Mouse (Mus musculus) liver, postnatal 0 days (tissue): ENCODE results near the gene Pdia4. TPM values are rescaled to one million over a fixed set of nuclear protein-coding genes. Genes with fewer than 3 reads are reported as not detected.
"Not testable (repeated sequence)": the region's sequence is repeated elsewhere in the genome, so short reads cannot be mapped to it uniquely, and the experiment has no call there.

Experiments used
- ATAC-seq: fragments of 200-750 bp; cut with Nextera tagmentation; 2 replicates; pipeline ENCODE4 v1.8.0; 2017; ENCODE audit warnings: mild to moderate bottlenecking, moderate library complexity
- DNase-seq: peaks from one replicate; pipeline ENCODE4 v3.0.0-alpha.2; 2016
- H3K27ac ChIP-seq: fragments of 300-500 bp; sonication (generic); 2 replicates; pipeline ENCODE4 v1.5.1; 2014; ENCODE audit warnings: antibody characterized with exemption, moderate library complexity, mild to moderate bottlenecking, low read depth
- H3K27me3 ChIP-seq: fragments of 300-500 bp; sonication (generic); 2 replicates; pipeline ENCODE4 v1.6.1; 2014; ENCODE audit warnings: low read length, control low read depth, mixed read lengths; ENCODE audit not compliant: insufficient read depth
- H3K36me3 ChIP-seq: fragments of 300-500 bp; sonication (generic); replicated peaks from 2 replicates; pipeline ENCODE4 v1.6.1; 2014; ENCODE audit warnings: mild to moderate bottlenecking, control low read depth, low read length, moderate library complexity, mixed read lengths; ENCODE audit not compliant: insufficient read depth
- H3K4me1 ChIP-seq: fragments of 300-500 bp; sonication (generic); 2 replicates; pipeline ENCODE4 v1.6.1; 2014; ENCODE audit warnings: antibody characterized with exemption, mild to moderate bottlenecking, control low read depth; ENCODE audit not compliant: insufficient read depth
- H3K4me2 ChIP-seq: fragments of 300-500 bp; sonication (generic); 2 replicates; pipeline ENCODE4 v1.6.1; 2014; ENCODE audit warnings: low read depth, mild to moderate bottlenecking, low read length, moderate library complexity, mixed read lengths
- H3K4me3 ChIP-seq: fragments of 300-500 bp; sonication (generic); 2 replicates; pipeline ENCODE4 v1.5.1; 2014; ENCODE audit warnings: low read depth, low read length
- H3K9ac ChIP-seq: fragments of 300-500 bp; sonication (generic); replicated peaks from 2 replicates; pipeline ENCODE4 v1.6.1; 2014; ENCODE audit warnings: mild to moderate bottlenecking, moderate library complexity
- H3K9me3 ChIP-seq: fragments of 300-500 bp; sonication (generic); 2 replicates; pipeline ENCODE4 v1.6.1; 2016; ENCODE audit warnings: mild to moderate bottlenecking, control low read depth, low read length, mixed read lengths
- CTCF ChIP-seq: sonication (generic); IDR thresholded peaks from 2 replicates; pipeline ENCODE4 v1.5.1; 2016; ENCODE audit warnings: antibody characterized with exemption, low read depth
- EP300 ChIP-seq: IDR thresholded peaks from 2 replicates; pipeline ENCODE4 v1.6.1; 2016; ENCODE audit warnings: antibody characterized with exemption, low read depth, mild to moderate bottlenecking
- WGBS: fragments of 180-500 bp; shearing (Covaris S2); extraction: QIAGEN DNeasy Blood & Tissue Kit; methylation state at CpG from one replicate; pipeline ENCODE4 v1.1.7; 2014; ENCODE audit not compliant: insufficient replicate concordance; 5-methylcytosine and 5-hydroxymethylcytosine counted together
- polyA plus RNA-seq: library from polyadenylated mRNA; unstranded; fragments of >200 nt; fragmentation: Nextera tagmentation; extraction: Ambion mirVana; gene quantifications from 2 replicates; pipeline ENCODE4 v1.2.1, GENCODE M21; 2015

Pdia4 gene
- polyA plus RNA-seq, 1 experiment from 2014 or later, result 101 TPM

DNA sequence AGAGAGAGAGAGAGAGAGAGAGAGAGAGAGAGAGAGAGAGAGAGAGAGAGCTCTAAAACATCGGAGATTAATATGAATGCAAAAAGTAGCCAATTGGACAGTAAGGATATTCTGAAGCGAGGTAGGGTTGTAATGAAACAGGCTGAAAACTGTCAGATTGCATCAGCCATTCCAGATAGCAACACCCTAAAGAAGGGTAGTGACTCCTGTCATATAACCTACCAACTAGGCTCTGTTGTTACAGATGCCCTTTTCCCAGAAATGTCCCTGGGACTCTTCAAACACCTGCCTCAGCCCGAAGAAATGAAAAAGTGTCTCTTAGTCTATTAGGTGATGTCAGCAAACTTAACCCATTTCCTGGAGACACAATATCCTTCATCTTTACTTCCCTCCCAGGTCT, 24.4 kb downstream of the Pdia4 start:
- TF ChIP-seq EP300 (no peak), CTCF (no peak)
- peak overlapping the region; percentile 55 for H3K4me3 ChIP-seq
- 25% methylated on average over 3 of the region's 3 CpGs for WGBS
- ATAC-seq (peak; percentile 14; the same call in 1 of the 2 replicates), DNase-seq (no peak)
- no peaks in the 10 kb centered on the region for H3K9me3 ChIP-seq
- peaks cover 4% of the 10 kb centered on the region for H3K4me1 ChIP-seq
- peak overlapping the region; percentile 79 for H3K9ac ChIP-seq
- no peaks in the 10 kb centered on the region for H3K27me3 ChIP-seq
- H3K36me3 ChIP-seq, result no peaks in the 10 kb centered on the region
- H3K27ac ChIP-seq, result peak overlapping the region; percentile 95
- H3K4me2 ChIP-seq, result peak overlapping the region; percentile 84

DNA sequence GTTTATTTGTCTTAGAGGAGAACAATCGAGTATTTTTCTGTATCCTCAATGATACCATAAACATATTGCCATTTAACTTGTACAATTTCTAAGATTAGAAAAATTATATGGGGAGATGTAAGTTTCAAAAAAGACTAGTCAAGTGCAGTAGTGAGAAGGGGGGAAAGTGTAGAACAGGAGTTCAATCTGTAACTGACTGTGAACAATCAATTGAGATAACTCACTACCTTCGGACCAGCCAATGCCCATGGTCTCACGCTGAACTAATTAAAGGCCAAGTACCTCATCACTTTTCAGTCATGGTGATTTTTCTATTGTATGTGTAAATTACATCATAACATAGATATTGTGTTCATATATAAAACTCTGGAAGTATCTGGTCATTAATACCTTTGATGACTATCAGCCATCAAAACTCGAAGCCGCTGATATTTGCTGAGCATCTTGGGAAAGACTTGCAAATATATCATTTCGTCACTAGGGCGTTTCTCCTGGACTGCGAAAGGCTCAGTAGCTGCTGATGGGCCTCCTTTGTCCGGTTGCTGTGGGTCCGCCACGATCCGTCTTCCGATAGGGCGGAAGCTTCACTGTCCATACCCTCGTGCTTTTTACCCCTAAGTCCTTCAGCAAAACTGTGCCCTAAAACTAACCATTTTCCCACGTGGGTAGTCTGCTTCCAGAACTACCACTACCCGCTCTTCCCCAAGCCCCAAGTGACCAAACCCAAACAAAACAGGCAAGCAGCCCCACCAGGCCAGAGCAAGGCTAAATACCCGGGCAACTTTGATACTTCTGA, 25.1 kb downstream of the Pdia4 start:
- WGBS, result under 1% methylated on average over 18 of the region's 18 CpGs
- TF ChIP-seq CTCF (peak; percentile 30), EP300 (peak; percentile 67)
- ATAC-seq, result peak; percentile 92

DNA sequence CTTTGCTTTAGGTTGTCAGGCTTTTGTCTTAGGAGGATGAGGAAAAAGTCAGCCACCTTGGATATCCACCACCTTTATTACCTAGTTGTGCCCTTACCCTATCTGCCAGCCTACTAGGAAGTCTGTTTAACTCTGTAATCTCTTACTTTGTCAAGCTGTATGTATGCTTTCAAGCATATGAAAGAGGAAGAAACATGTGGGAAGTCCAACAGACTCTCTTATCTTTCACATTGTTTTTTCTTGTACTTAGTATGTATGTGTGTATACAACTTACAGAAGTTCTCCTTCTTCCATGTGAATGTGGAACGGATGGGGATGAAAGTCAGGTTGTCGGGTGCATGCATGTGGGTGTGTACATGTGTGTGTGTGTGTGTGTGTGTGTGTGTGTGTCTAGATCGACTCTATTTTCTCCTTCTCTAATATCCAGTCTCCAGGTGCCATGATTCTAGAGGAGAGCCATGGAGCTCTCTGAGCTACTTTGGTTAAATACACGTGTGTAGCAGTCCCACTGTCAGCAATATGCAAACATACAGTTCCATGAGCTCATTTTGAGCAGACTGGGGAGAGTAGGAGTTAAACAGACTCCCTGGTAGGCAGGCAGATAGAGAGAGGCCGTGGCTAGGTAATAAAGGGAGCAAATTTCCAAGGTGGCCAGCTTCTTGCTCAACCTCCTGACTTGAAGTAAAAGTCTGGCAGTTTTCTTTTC, 28.4 kb downstream of the Pdia4 start:
- no peak overlapping the region for H3K27ac ChIP-seq
- H3K27me3 ChIP-seq, result no peaks in the 10 kb centered on the region
- no peak overlapping the region for H3K4me2 ChIP-seq
- TF ChIP-seq CTCF (no peak), EP300 (no peak)
- H3K36me3 ChIP-seq, result no peaks in the 10 kb centered on the region
- H3K9me3 ChIP-seq, result no peaks in the 10 kb centered on the region
- ATAC-seq (no peak), DNase-seq (no peak)
- H3K4me3 ChIP-seq, result no peak overlapping the region
- no peak overlapping the region for H3K9ac ChIP-seq
- peaks cover 4% of the 10 kb centered on the region for H3K4me1 ChIP-seq
- 57% methylated on average over 5 of the region's 5 CpGs for WGBS

More for the DNA sequence above, 25.1 kb downstream of the Pdia4 start:
- Histone ChIP-seq H3K4me1 (peaks cover 4% of the 10 kb centered on the region), H3K9ac (peak overlapping the region; percentile 79), H3K36me3 (no peaks in the 10 kb centered on the region), H3K27ac (peak overlapping the region; percentile 95), H3K4me3 (peak overlapping the region; percentile 55), H3K4me2 (peak overlapping the region; percentile 84), H3K27me3 (no peaks in the 10 kb centered on the region), H3K9me3 (no peaks in the 10 kb centered on the region)
- DNase-seq, result peak; percentile 74

DNA sequence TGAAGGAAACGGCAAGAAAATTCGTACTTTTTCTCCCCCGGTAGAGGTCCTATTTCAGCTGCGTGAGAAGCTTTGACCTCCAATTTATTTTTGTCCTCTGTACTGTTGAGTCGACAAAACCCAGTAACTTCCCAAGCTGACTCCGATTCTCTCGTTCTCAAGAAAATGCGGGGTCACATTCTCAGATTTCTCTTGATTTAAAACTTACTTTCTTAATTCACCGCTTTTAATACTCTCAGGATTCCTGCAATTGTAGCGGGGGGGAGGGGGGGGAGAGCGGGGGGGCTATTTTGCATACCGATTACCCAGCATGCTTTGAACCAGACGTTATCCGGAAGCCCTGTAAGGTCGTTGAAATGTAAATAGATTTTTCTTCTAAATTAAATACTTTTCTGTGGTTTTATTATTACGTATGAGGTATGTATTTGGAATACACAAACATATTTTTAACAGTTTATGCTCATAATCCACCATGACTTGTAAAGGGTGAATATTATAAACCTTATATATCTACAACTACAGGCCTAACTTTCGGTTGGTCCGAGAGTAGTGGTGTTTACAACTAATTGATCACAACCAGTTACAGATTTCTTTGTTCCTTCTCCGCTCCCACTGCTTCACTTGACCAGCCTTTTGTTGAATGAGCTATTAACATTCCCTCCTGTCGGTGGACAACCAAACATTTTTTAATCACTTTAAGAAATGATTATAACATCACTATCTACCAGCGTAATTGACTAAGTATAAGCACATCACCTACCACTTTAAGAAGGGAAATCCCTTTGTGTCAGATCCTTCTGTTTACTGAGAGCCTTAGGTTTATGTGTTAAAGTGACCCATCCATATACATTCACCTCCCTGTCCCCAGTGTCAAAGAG, 31.9 kb downstream of the Pdia4 start:
- peaks cover 4% of the 10 kb centered on the region for H3K4me1 ChIP-seq
- peak overlapping the region; percentile 58 for H3K4me2 ChIP-seq
- 0% methylated on average over 21 of the region's 21 CpGs for WGBS
- no peaks in the 10 kb centered on the region for H3K36me3 ChIP-seq
- DNase-seq (peak; percentile 80), ATAC-seq (peak; percentile 57)
- TF ChIP-seq EP300, result peak; percentile 37; the same call in 1 of the 2 replicates
- peak; percentile 15; the same call in 1 of the 2 replicates for TF ChIP-seq CTCF
- peak overlapping the region; percentile 58 for H3K27ac ChIP-seq
- no peaks in the 10 kb centered on the region for H3K9me3 ChIP-seq
- H3K4me3 ChIP-seq, result peak overlapping the region; percentile 50
- H3K9ac ChIP-seq, result peak overlapping the region; percentile 56
- H3K27me3 ChIP-seq, result no peaks in the 10 kb centered on the region

DNA sequence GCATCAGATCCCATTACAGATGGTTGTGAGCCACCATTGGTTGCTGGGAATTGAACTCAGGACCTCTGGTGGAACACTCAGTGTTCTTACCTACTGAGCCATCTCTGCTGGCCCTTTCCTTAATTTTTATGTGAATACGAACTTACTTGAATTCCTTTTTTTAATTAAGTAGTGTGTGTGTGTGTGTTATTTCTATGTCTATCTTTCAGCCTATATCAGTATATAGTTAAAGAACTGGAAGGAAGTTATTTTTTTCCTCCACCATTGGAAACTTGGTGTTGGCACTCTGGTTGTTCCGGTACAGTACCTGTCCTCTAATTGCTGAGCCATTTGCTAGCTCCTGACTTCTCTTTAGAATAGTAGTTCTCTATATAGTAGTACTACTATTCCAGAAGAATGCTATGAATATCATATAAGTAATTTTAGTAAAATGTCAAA, 32.6 kb downstream of the Pdia4 start:
- peak; percentile 21; the same call in 1 of the 2 replicates for ATAC-seq
- Histone ChIP-seq H3K4me1 (peaks cover 4% of the 10 kb centered on the region), H3K4me3 (peak overlapping the region; percentile 50), H3K9ac (peak overlapping the region; percentile 56), H3K27me3 (no peaks in the 10 kb centered on the region), H3K36me3 (no peaks in the 10 kb centered on the region), H3K4me2 (peak overlapping the region; percentile 58), H3K27ac (peak overlapping the region; percentile 58), H3K9me3 (no peaks in the 10 kb centered on the region)
- no peak for TF ChIP-seq EP300
- no peak for TF ChIP-seq CTCF
- 9% methylated on average over 2 of the region's 2 CpGs for WGBS
- no peak for DNase-seq

DNA sequence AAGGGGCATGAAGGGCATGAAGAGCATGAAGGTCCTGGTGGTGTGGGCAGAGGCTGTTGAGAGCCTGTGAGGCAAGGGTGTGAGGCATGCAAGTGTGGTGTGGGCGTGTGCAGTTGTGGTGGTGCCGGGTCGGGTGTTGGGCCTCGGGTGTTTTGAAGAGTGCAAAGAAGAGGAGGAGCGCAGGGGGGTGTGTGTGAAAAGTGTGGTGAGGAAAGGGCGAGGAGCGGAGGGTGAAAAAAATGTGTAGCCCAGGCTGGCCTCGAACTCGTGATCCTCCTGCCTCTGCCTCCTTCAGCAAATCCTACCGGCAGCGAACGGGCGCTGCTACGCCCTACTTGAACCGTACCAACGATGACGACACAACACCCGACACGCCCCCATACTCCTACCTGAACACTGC, 41.5 kb downstream of the Pdia4 start:
- H3K9ac ChIP-seq, H3K9me3 ChIP-seq, H3K27ac ChIP-seq, H3K4me2 ChIP-seq, H3K27me3 ChIP-seq, H3K4me3 ChIP-seq, H3K4me1 ChIP-seq, H3K36me3 ChIP-seq: not testable (repeated sequence)
- ATAC-seq (peak; percentile 54), DNase-seq (peak; percentile 24)
- WGBS, result 56% methylated on average over 6 of the region's 19 CpGs

DNA sequence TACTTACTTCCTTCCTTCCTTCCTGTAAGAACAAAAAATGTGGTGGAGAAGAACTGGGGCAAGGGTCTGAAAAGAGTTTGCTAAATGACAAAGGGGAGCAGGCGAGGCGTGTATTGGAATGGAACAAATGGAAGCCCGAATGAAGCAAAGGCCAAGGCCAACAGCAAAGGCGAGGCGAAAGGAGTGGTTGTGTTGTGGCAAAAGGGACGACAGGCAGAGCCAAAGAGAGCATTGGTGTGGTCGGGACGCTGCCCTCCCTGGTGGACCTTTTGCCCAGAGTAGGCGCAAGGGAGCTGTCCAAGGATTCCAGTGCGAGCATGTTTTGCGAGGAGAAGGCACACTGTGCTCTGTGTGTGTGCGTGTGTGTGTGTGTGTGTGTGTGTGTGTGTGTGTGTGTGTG, 42.1 kb downstream of the Pdia4 start:
- 76% methylated on average over 11 of the region's 12 CpGs for WGBS
- not testable (repeated sequence) for H3K9ac ChIP-seq, ATAC-seq, DNase-seq, H3K4me2 ChIP-seq, H3K4me1 ChIP-seq, H3K27me3 ChIP-seq, H3K4me3 ChIP-seq, H3K27ac ChIP-seq, H3K36me3 ChIP-seq, H3K9me3 ChIP-seq

DNA sequence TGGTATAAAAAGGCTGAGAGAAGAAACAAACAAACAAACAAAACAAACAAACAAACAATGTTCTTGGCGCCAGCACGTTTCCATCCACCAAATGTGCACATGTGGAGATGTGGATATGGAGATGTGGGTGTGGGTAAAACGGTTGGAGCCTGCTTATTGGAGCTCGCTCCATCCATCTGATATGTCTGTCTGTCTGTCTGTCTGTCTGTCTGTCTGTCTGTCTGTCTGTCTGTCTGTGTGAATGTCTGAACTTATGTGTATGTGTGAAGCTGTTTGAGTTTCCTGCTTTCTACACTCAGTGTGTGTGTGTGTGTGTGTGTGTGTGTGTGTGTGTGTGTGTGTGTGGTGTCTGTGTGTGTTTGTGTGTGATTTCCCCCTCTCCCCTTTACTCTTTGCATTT, 43.4 kb downstream of the Pdia4 start:
- not testable (repeated sequence) for H3K27ac ChIP-seq, H3K4me1 ChIP-seq, ATAC-seq, H3K9ac ChIP-seq, DNase-seq, H3K36me3 ChIP-seq, H3K9me3 ChIP-seq, H3K4me3 ChIP-seq, H3K4me2 ChIP-seq, H3K27me3 ChIP-seq
- WGBS, result 67% methylated on average over 4 of the region's 4 CpGs

DNA sequence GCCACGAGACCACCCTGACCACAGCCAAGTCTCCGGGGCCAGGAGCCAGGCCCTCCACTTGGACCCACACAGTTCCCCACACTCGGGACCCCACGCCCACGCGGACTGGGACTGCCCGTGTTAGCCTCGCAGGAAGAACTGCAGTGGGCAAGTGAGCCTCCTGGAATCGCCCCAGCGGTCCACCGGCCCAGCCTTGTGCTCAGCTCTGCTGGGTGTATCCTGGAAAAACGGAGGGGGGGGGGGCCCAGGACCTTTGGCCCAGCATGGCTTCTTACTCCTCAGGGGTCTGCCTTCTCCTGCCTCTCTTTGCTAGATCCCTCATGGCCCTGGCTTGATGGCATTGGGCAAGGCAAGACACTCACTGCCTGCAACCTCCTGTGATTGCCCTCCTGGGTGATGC, 44.7 kb downstream of the Pdia4 start:
- not testable (repeated sequence) for H3K36me3 ChIP-seq, ATAC-seq, DNase-seq, H3K4me1 ChIP-seq, H3K4me3 ChIP-seq, H3K9me3 ChIP-seq, H3K27ac ChIP-seq, H3K4me2 ChIP-seq, H3K27me3 ChIP-seq, H3K9ac ChIP-seq
- WGBS, result 25% methylated on average over 1 of the region's 12 CpGs
